Mouse (Mus musculus): ENCODE results near the gene Olfr635.
"Not testable (repeated sequence)": the region's sequence is repeated elsewhere in the genome, so short reads cannot be mapped to it uniquely, and the experiment has no call there.

The Olfr635 gene

DNA sequence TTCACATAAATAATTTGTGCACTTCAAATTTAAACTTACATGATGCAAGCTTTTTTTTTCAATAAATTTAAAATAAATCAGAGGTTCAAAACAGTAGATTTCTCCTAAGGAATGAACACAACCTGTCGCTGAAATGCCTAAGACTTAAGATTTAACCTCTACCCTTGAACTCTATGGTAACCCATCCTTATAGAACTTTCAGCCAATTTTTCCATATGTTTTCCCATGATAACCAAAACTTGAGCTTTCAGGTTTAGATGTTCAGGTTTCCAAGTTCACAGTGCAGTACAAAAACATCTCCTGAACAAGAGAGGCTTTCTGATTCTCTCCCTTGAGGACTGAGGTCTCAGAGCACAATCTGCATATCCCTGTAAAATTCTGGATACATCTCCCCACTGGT lies at the start of gene Olfr635:
Gene Olfr635 (plus strand): TSS at position 301 of the 400 bp plus-strand sequence.
- no peak for DNase-seq

DNA sequence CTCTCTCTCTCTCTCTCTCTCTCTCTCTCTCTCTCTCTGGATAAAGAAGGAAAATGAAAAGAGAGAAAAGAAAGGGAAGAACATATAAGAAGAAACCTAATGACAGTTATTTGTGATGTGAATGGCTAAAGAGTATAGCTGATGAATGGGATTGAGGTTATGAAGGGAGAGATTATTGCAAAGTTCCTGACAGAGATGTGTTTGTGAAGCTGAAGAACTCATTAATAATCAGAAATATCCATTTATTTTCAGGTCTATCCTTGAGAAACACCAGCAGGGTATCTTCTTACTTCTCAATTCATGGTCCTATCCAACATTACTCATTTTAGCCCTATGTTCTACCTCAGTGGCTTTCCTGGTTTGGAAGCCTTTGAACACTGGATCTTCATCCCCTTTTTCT lies 42.4 kb upstream of the Olfr635 start, which contains the start of gene Olfr631:
Gene Olfr631 (plus strand): TSS at position 301 of the 400 bp plus-strand sequence.
- DNase-seq, result no peak

DNA sequence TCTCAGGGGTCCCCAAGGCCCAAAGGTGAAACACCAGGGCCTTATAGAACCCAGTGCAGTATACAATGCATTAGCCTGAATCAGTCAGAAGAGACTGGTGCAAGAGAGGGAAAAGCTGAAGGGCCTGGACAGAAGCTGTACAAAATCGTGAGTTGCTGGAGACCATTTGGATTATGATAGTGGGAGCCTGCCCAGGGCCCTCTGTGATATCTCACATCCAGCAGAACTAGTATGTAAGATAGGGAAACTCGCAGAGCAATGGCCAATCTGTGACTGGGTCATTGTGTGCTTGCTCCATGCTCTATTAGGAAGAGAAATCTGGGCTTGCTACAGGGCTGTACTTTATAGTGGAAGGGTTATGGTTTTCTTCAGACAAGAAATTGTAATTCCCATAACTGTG lies 36.7 kb upstream of the Olfr635 start, which contains the start of gene Olfr632:
Gene Olfr632 (plus strand): TSS at position 84 of the 400 bp plus-strand sequence.
- no peak for DNase-seq

DNA sequence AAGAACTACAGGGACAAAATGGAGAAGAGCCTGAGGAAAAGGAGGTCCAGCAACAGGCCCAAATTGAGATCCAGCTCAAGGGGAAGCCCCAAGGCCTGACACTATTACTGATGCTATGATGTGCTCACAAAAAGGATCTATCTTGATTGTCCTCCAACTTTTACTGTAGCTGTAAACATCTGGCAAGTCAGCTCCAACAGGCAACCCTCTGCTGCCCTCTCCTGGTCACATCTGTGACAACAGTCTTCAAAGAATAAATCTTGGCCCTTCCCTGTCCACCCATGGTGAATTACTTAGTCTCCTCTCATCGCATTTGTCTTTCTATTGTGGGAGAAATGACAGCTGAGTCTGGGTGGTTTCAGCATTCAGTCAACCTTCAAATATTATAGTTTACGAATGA lies 28.2 kb upstream of the Olfr635 start:
- DNase-seq, result no peak

DNA sequence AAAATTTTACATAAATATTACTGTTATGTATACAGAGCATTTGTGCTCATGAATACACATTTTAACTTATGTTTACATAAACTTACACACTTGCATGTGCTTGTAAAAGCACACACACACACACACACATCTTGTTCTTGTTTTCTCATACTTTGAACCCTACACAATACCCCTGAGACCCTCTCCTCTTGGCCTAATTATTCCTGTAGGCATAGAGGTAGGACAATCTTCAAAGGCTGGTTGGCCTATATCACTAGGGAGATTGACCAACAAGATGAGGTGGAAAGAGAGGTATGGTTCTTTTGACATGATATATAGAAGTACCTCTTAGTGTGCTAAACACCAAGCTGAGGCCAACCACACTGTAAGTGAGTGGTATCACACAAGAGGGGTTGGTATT lies 26.8 kb upstream of the Olfr635 start, which contains the start of gene Olfr633:
Gene Olfr633 (plus strand): TSS at position 301 of the 400 bp plus-strand sequence.
- DNase-seq, result no peak

DNA sequence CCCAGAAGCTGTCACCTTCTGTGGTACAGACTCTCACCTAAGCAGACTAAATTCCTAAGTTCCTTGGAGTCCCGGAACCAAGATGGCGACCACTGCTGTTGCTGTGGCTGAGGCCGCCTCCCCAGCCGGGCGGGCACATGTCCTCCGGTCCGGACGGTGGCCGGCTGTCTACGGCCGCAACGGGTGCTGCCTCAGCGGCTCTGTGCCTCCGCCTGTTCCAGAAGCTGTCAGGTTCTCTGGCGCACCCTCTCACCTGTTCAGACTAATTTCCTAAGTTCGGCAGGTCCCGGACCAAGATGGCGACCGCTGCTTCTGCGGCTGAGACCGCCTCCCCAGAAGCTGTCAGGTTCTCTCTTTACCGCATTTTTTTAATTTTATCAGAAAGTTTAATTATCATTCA lies 4.1 kb upstream of the Olfr635 start:
- DNase-seq, result not testable (repeated sequence)

DNA sequence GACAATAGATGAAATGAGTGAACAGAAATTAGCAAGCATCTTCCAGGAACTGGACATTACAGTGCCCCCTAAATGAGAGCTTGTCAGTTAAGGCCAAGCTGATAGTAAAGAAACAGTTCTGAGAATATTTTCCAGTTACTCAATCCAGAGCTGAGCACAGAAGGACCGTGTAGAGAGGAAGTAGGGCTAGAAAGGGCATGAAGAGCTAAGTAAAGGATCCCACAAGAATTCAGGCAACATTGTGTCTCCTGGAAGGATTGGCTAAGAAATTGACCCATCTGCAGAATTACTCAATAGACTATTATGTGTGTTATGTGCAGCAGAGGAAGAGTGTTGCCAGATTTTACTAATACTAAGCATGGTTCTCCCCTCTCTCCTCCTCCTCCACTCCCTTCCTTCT lies 830 bp downstream of the Olfr635 start:
- DNase-seq, result no peak

- no peak for DNase-seq
These were observed 27.5 kb downstream of the Olfr635 start, which contains the start of gene Olfr638 for GRCm38 (mm10) chr7:103998446-103998845. Olfr638 (plus strand) TSS chr7:103998746.

DNA sequence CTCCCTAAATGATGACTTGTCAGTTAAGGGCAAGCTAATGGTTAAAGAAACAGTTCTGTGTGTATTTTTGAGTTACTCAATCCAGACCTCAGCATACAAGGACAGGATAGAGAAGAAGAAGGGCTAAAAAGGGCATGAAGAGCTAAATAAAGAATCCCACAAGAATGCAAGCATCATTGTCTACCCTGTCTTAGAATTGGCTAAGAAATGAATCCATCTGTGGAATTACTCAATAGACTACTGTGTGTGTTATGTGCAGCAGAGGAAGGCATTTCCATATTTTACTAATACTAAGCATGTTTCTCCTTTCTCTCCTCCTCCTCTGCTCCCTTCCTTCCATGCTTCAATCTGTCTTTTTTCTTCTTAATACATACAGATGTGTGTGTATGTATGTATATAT lies 28.2 kb downstream of the Olfr635 start:
- no peak for DNase-seq

DNA sequence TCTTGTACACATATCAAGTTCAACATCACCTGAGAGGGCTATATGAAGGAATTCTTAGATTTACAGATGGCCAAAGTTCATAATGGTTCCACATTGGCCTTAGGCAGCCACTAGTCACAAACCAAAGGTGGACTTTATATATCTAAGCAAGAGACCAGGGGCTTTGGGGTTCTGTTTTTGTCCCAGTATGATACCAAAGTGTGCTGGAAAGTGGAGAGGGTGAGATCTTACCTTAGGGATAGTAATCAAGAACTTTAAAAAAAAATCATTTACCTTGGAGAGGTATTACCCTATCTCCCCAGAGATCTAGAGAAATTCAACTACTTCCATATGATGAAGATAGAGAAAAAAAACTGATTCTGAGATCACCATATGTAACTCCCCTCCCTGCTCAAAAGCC lies 46.3 kb downstream of the Olfr635 start, which contains the start of gene Olfr639:
Gene Olfr639 (minus strand): TSS at position 101 of the 400 bp plus-strand sequence.
- no peak for DNase-seq

- no peak for DNase-seq
These were observed 48.0 kb downstream of the Olfr635 start for GRCm38 (mm10) chr7:104018953-104019352.

- DNase-seq, result no peak
These were observed 50.7 kb downstream of the Olfr635 start for GRCm38 (mm10) chr7:104021651-104022050.

DNA sequence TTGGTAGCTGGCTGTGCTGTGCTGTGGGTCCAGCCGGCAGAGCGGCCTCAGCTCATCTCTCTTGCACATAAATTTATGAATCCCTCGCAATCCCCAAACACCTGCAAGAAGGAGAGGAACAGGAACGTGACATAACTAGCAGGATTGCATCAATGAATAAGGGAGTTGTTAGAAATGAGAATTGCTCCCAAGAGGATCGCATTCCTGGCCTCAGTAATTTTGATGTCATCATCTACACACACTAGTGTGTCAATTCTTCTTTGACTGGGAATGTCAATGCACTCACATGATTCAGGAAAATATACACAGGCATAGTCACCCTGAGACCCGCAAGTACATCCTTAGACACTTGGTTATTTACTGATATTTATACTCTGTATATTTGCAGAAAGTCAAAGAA lies 54.5 kb downstream of the Olfr635 start, which contains the start of gene Olfr640:
Gene Olfr640 (minus strand): TSS at position 101 of the 400 bp plus-strand sequence.
- no peak for DNase-seq

GRCm38 (mm10) chr7:104026978-104027377 lies 56.0 kb downstream of the Olfr635 start:
- no peak for DNase-seq

GRCm38 (mm10) chr7:104035145-104035544 lies 64.2 kb downstream of the Olfr635 start, which contains the start of gene Olfr641:
Olfr641 (plus strand) TSS chr7:104035445.
- DNase-seq, result no peak

Data from kidney, adult 11 months (tissue).